Mouse (Mus musculus): ENCODE results near the gene B3gnt9. TPM values are rescaled to one million over a fixed set of nuclear protein-coding genes. Genes with fewer than 3 reads are reported as not detected.
A peak's percentile ranks its signal among the peaks of the same experiment; 100 is the strongest.

B3gnt9 gene
- 21.4 and 21.6 TPM in 2 replicates for polyA plus RNA-seq (2015; fragmentation: Nextera tagmentation; extraction: Ambion mirVana)

- Histone ChIP-seq H3K9me3 (replicated peaks; ENCODE audit: control insufficient read depth, low read length) (no peaks in the 10 kb centered on the region), H3K36me3 (ENCODE audit: control insufficient read depth, insufficient read depth, low read length) (peaks cover 6% of the 10 kb centered on the region; the same call in 1 of the 2 replicates), H3K4me1 (ENCODE audit: control insufficient read depth, insufficient read depth, low read length) (peaks cover 30% of the 10 kb centered on the region), H3K9ac (ENCODE audit: low read length) (peak within 1 kb of the TSS; percentile 82), H3K4me2 (ENCODE audit: low read depth, low read length) (peak within 1 kb of the TSS; percentile 98), H3K27ac (ENCODE audit: low read length) (peak within 1 kb of the TSS; percentile 92), H3K27me3 (ENCODE audit: control insufficient read depth, insufficient read depth, low read length) (peaks cover 10% of the 10 kb centered on the region), H3K4me3 (replicated peaks; ENCODE audit: low read length) (peak within 1 kb of the TSS; percentile 72)
- peak; percentile 75 for ATAC-seq (ENCODE audit: insufficient read depth, low FRiP score)
- 2% methylated on average over 14 of the region's 14 CpGs for WGBS
These were observed at the start of gene B3gnt9 for GRCm38 (mm10) chr8:105254966-105255350. B3gnt9 (minus strand) TSS chr8:105255153.

- Histone ChIP-seq H3K36me3 (ENCODE audit: control insufficient read depth, insufficient read depth, low read length) (peaks cover 26% of the 10 kb centered on the region), H3K4me3 (replicated peaks; ENCODE audit: low read length) (no peak overlapping the region), H3K27ac (ENCODE audit: low read length) (no peak overlapping the region), H3K4me2 (ENCODE audit: low read depth, low read length) (no peak overlapping the region), H3K27me3 (ENCODE audit: control insufficient read depth, insufficient read depth, low read length) (no peaks in the 10 kb centered on the region), H3K4me1 (ENCODE audit: control insufficient read depth, insufficient read depth, low read length) (peaks cover 27% of the 10 kb centered on the region), H3K9me3 (replicated peaks; ENCODE audit: control insufficient read depth, low read length) (no peaks in the 10 kb centered on the region), H3K9ac (ENCODE audit: low read length) (no peak overlapping the region)
- ATAC-seq (ENCODE audit: insufficient read depth, low FRiP score), result no peak
- WGBS, result 76% methylated on average over 9 of the region's 9 CpGs
These were observed 48.9 kb upstream of the B3gnt9 start for GRCm38 (mm10) chr8:105303874-105304273.

GRCm38 (mm10) chr8:105303396-105303795 lies 48.4 kb upstream of the B3gnt9 start:
- ATAC-seq (ENCODE audit: insufficient read depth, low FRiP score), result no peak
- Histone ChIP-seq H3K27me3 (ENCODE audit: control insufficient read depth, insufficient read depth, low read length) (no peaks in the 10 kb centered on the region), H3K9me3 (replicated peaks; ENCODE audit: control insufficient read depth, low read length) (no peaks in the 10 kb centered on the region), H3K9ac (ENCODE audit: low read length) (no peak overlapping the region), H3K4me2 (ENCODE audit: low read depth, low read length) (no peak overlapping the region), H3K27ac (ENCODE audit: low read length) (no peak overlapping the region), H3K4me3 (replicated peaks; ENCODE audit: low read length) (no peak overlapping the region), H3K36me3 (ENCODE audit: control insufficient read depth, insufficient read depth, low read length) (peaks cover 26% of the 10 kb centered on the region), H3K4me1 (ENCODE audit: control insufficient read depth, insufficient read depth, low read length) (peaks cover 31% of the 10 kb centered on the region)
- WGBS, result 75% methylated on average over 8 of the region's 8 CpGs

GRCm38 (mm10) chr8:105299962-105300361 lies 45.0 kb upstream of the B3gnt9 start:
- Histone ChIP-seq H3K27ac (ENCODE audit: low read length) (no peak overlapping the region), H3K27me3 (ENCODE audit: control insufficient read depth, insufficient read depth, low read length) (no peaks in the 10 kb centered on the region), H3K9ac (ENCODE audit: low read length) (no peak overlapping the region), H3K4me3 (replicated peaks; ENCODE audit: low read length) (no peak overlapping the region), H3K4me1 (ENCODE audit: control insufficient read depth, insufficient read depth, low read length) (peaks cover 26% of the 10 kb centered on the region), H3K4me2 (ENCODE audit: low read depth, low read length) (no peak overlapping the region), H3K36me3 (ENCODE audit: control insufficient read depth, insufficient read depth, low read length) (peaks cover 23% of the 10 kb centered on the region), H3K9me3 (replicated peaks; ENCODE audit: control insufficient read depth, low read length) (no peaks in the 10 kb centered on the region)
- 80% methylated on average over 8 of the region's 8 CpGs for WGBS
- ATAC-seq (ENCODE audit: insufficient read depth, low FRiP score), result peak; percentile 59

- Histone ChIP-seq H3K36me3 (ENCODE audit: control insufficient read depth, insufficient read depth, low read length) (peaks cover 23% of the 10 kb centered on the region), H3K9ac (ENCODE audit: low read length) (peak overlapping the region; percentile 97), H3K4me1 (ENCODE audit: control insufficient read depth, insufficient read depth, low read length) (peaks cover 16% of the 10 kb centered on the region), H3K4me3 (replicated peaks; ENCODE audit: low read length) (peak overlapping the region; percentile 99), H3K9me3 (replicated peaks; ENCODE audit: control insufficient read depth, low read length) (no peaks in the 10 kb centered on the region), H3K27ac (ENCODE audit: low read length) (no peak overlapping the region), H3K4me2 (ENCODE audit: low read depth, low read length) (peak overlapping the region; percentile 85), H3K27me3 (ENCODE audit: control insufficient read depth, insufficient read depth, low read length) (no peaks in the 10 kb centered on the region)
- no peak for ATAC-seq (ENCODE audit: insufficient read depth, low FRiP score)
- 49% methylated on average over 18 of the region's 18 CpGs for WGBS
These were observed 43.6 kb upstream of the B3gnt9 start for GRCm38 (mm10) chr8:105298351-105299252.

- Histone ChIP-seq H3K4me1 (ENCODE audit: control insufficient read depth, insufficient read depth, low read length) (peaks cover 16% of the 10 kb centered on the region), H3K27me3 (ENCODE audit: control insufficient read depth, insufficient read depth, low read length) (no peaks in the 10 kb centered on the region), H3K27ac (ENCODE audit: low read length) (peak within 1 kb of the TSS; percentile 61), H3K9ac (ENCODE audit: low read length) (peak within 1 kb of the TSS; percentile 97), H3K4me2 (ENCODE audit: low read depth, low read length) (peak within 1 kb of the TSS; percentile 85), H3K36me3 (ENCODE audit: control insufficient read depth, insufficient read depth, low read length) (peaks cover 18% of the 10 kb centered on the region), H3K9me3 (replicated peaks; ENCODE audit: control insufficient read depth, low read length) (no peaks in the 10 kb centered on the region), H3K4me3 (replicated peaks; ENCODE audit: low read length) (peak within 1 kb of the TSS; percentile 99)
- under 1% methylated on average over 58 of the region's 58 CpGs for WGBS
- peak; percentile 91 for ATAC-seq (ENCODE audit: insufficient read depth, low FRiP score)
These were observed 42.7 kb upstream of the B3gnt9 start, which contains the start of gene E2f4 for GRCm38 (mm10) chr8:105297511-105298192. E2f4 (plus strand) TSS chr8:105297663.

GRCm38 (mm10) chr8:105295895-105296573 lies 41.1 kb upstream of the B3gnt9 start, which contains the start of gene Exoc3l:
Exoc3l (minus strand) TSS chr8:105296101.
- Histone ChIP-seq H3K27me3 (ENCODE audit: control insufficient read depth, insufficient read depth, low read length) (no peaks in the 10 kb centered on the region), H3K4me2 (ENCODE audit: low read depth, low read length) (peak within 1 kb of the TSS; percentile 85), H3K4me1 (ENCODE audit: control insufficient read depth, insufficient read depth, low read length) (peaks cover 16% of the 10 kb centered on the region), H3K4me3 (replicated peaks; ENCODE audit: low read length) (peak within 1 kb of the TSS; percentile 99), H3K9me3 (replicated peaks; ENCODE audit: control insufficient read depth, low read length) (no peaks in the 10 kb centered on the region), H3K9ac (ENCODE audit: low read length) (peak within 1 kb of the TSS; percentile 97; the same call in 1 of the 2 replicates), H3K27ac (ENCODE audit: low read length) (peak within 1 kb of the TSS; percentile 50; the same call in 1 of the 2 replicates), H3K36me3 (ENCODE audit: control insufficient read depth, insufficient read depth, low read length) (peaks cover 5% of the 10 kb centered on the region)
- ATAC-seq (ENCODE audit: insufficient read depth, low FRiP score), result no peak
- WGBS, result 56% methylated on average over 11 of the region's 11 CpGs

- Histone ChIP-seq H3K27ac (ENCODE audit: low read length) (no peak overlapping the region), H3K4me3 (replicated peaks; ENCODE audit: low read length) (peak overlapping the region; percentile 5; the same call in 1 of the 2 replicates), H3K36me3 (ENCODE audit: control insufficient read depth, insufficient read depth, low read length) (no peaks in the 10 kb centered on the region), H3K9ac (ENCODE audit: low read length) (no peak overlapping the region), H3K4me1 (ENCODE audit: control insufficient read depth, insufficient read depth, low read length) (peaks cover 22% of the 10 kb centered on the region), H3K27me3 (ENCODE audit: control insufficient read depth, insufficient read depth, low read length) (peaks cover 5% of the 10 kb centered on the region; the same call in 1 of the 2 replicates), H3K9me3 (replicated peaks; ENCODE audit: control insufficient read depth, low read length) (no peaks in the 10 kb centered on the region), H3K4me2 (ENCODE audit: low read depth, low read length) (peak overlapping the region; percentile 14; the same call in 1 of the 2 replicates)
- ATAC-seq (ENCODE audit: insufficient read depth, low FRiP score), result no peak
- WGBS, result 68% methylated on average over 11 of the region's 11 CpGs
These were observed 40.3 kb upstream of the B3gnt9 start for GRCm38 (mm10) chr8:105295256-105295655.
